Mouse (Mus musculus): ENCODE measurements at regions not wholly inside any gene's neighbourhood (a gene's known extent, or its start where the extent isn't known, plus 50 kb on each side); places are given as distances from the start of the nearest gene placed in this dataset.

- DNase-seq (ENCODE audit: low read depth, low spot score): no peak
Observed at GRCm38 (mm10) chr2:139362245-139362847, 131.4 kb upstream of the Sptlc3 start.

- DNase-seq (ENCODE audit: low read depth, low spot score): no peak
Observed at GRCm38 (mm10) chr2:139370070-139370469, 123.6 kb upstream of the Sptlc3 start.

GRCm38 (mm10) chr2:139380285-139380684 is 113.4 kb upstream of the Sptlc3 start:
- no peak for DNase-seq (ENCODE audit: low read depth, low spot score)

- peak; percentile 38 for DNase-seq (ENCODE audit: low read depth, low spot score)
Observed at GRCm38 (mm10) chr2:139381628-139382027, 112.1 kb upstream of the Sptlc3 start.

- no peak for DNase-seq (ENCODE audit: low read depth, low spot score)
Observed at GRCm38 (mm10) chr2:139413559-139413958, 80.2 kb upstream of the Sptlc3 start.

- DNase-seq (ENCODE audit: low read depth, low spot score): no peak
Observed at GRCm38 (mm10) chr2:139417506-139417905, 76.2 kb upstream of the Sptlc3 start.

GRCm38 (mm10) chr2:139422678-139423077 is 71.0 kb upstream of the Sptlc3 start:
- DNase-seq (ENCODE audit: low read depth, low spot score): peak; percentile 9

GRCm38 (mm10) chr2:139423413-139423812 is 70.3 kb upstream of the Sptlc3 start:
- DNase-seq (ENCODE audit: low read depth, low spot score): no peak
